Mouse (Mus musculus): ENCODE results near the gene Rad51b. TPM values are rescaled to one million over a fixed set of nuclear protein-coding genes. Genes with fewer than 3 reads are reported as not detected.

Rad51b gene
- total RNA-seq, 2 experiments from 2014 or later: 0.17 TPM; not detected in 1

- intact Hi-C loops (cut with DNase I): no loop called here
Observed at GRCm38 (mm10) chr12:79726959-79727358, 429.9 kb downstream of the Rad51b start.

GRCm38 (mm10) chr12:79729926-79730506 is 432.9 kb downstream of the Rad51b start:
- no peak for DNase-seq (ENCODE audit: low spot score in 2 of 2)
- intact Hi-C loops (cut with DNase I): no loop called here

More at GRCm38 (mm10) chr12:79726959-79727358, 429.9 kb downstream of the Rad51b start:
- DNase-seq (ENCODE audit: low spot score in 2 of 2): no peak

DNA sequence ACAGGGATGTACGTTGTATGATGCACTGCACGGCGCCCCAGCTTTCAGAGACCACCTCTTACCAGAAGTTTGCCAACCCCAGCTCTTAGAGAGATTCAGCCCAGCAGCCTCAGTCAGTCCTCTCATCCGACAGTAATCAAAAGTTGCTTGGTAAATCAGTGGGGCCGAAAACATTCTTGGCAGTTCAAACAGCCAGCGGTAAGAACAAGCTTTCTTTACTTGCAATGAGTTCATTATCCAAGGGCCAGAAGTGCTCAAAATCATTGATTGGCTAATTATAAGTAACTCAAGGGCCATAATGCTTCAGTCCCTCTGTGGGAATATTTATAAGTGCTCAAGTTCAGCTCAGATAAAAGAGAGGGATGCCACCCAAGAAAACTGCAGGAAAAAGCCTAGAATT is 434.8 kb downstream of the Rad51b start:
- DNase-seq (ENCODE audit: low spot score in 2 of 2): no peak
- intact Hi-C loops (cut with DNase I): no loop called here

DNA sequence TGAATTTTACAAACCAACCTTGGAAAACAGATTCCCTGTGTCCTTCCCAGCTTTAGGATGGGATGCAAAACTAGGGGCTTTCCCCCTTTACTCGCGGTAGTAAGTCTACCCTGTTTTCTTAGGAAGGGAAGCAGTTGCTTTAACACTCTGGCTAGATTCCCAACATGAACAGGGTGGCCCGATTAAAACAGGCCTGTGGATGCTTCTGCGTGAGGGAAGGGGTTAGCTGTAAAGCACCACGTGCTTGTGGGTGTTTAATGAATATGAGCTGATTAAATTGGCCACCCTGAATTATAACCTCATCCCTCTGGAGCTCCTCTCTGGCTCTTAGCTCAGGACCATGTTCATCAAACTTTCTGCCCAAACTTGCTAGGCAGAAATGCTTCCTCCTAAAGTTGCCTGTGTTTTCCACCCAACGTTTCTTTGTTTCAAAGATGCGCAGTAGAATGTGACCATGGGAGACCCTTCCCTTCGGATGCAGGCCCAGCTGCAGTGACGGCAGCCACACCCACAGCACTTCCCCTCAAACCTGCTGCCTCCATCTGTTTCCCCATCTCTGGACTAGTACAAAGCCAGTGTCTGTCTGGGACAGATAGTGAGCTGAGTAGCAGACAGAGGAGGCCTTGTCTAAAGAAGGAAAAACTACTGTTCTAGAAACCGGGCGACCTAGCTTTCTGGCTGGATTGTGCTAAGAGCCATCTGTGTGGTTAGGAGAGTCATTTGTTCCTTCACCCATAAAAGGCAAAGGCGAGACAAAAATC is 435.5 kb downstream of the Rad51b start:
- peak; percentile 24 to 31 for DNase-seq (ENCODE audit: low spot score in 2 of 2)
- intact Hi-C loops (cut with DNase I): no loop called here

DNA sequence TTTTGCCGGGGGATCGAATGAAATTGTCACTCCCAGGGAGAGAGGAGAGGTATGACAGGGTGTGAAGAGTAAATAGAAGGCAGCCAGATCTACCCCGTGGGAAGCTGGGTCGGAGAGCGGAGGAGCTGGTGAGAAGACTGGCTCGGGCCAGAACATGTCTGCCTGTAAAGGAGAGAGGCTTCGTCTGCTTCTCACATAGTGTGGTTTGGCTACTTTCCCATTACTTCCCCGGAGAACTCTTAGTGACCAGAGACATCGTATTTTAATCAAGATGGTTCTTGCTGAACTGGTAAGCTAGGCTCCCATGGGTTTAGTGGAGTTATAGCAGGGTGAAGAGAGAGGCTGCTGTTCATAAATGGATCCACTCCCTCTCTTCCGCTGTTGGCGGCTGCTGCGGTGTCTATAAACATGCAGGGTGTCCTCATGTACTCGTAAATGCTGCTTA is 438.3 kb downstream of the Rad51b start:
- intact Hi-C loops (cut with DNase I): no loop called here
- DNase-seq (ENCODE audit: low spot score in 2 of 2): no peak

GRCm38 (mm10) chr12:79735882-79736281 is 438.8 kb downstream of the Rad51b start:
- intact Hi-C loops (cut with DNase I): no loop called here
- no peak for DNase-seq (ENCODE audit: low spot score in 2 of 2)

DNA sequence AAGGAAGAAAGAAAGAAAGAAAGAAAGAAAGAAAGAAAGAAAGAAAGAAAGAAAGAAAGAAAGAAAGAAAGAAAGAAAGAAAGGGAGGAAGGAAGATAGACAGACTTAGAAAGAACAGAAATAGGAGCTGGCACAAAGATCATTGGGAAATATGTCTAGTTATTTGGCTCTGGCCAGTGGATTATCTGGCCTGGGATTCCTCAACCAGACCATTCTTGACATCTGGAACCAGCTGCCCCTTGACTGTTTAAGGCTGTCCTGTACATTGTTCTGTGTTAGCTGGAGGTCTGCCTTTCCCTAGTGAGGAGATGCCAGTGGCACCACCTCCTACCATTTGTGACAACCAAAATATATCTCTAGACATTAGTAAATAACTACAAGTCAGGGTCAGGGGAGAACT is 441.6 kb downstream of the Rad51b start:
- intact Hi-C loops (cut with DNase I): no loop called here
- no peak for DNase-seq (ENCODE audit: low spot score in 2 of 2)

- DNase-seq (ENCODE audit: low spot score in 2 of 2): no peak
- intact Hi-C loops (cut with DNase I): no loop called here
Observed at GRCm38 (mm10) chr12:79739918-79740639, 443.0 kb downstream of the Rad51b start.

GRCm38 (mm10) chr12:79742211-79742610 is 445.1 kb downstream of the Rad51b start:
- intact Hi-C loops (cut with DNase I): no loop called here

GRCm38 (mm10) chr12:79744131-79744530 is 447.0 kb downstream of the Rad51b start:
- DNase-seq (ENCODE audit: low spot score in 2 of 2): peak in 1 of 2 experiments; percentile 39
- intact Hi-C loops (cut with DNase I): no loop called here

More at GRCm38 (mm10) chr12:79742211-79742610, 445.1 kb downstream of the Rad51b start:
- DNase-seq (ENCODE audit: low spot score in 2 of 2): no peak

- DNase-seq (ENCODE audit: low spot score in 2 of 2): no peak
- intact Hi-C loops (cut with DNase I): no loop called here
Observed at GRCm38 (mm10) chr12:79745225-79745624, 448.1 kb downstream of the Rad51b start.

- intact Hi-C loops (cut with DNase I): no loop called here
- no peak for DNase-seq (ENCODE audit: low spot score in 2 of 2)
Observed at GRCm38 (mm10) chr12:79745845-79746510, 448.9 kb downstream of the Rad51b start.

- intact Hi-C loops (cut with DNase I): no loop called here
- no peak for DNase-seq (ENCODE audit: low spot score in 2 of 2)
Observed at GRCm38 (mm10) chr12:79747541-79747940, 450.5 kb downstream of the Rad51b start.

DNA sequence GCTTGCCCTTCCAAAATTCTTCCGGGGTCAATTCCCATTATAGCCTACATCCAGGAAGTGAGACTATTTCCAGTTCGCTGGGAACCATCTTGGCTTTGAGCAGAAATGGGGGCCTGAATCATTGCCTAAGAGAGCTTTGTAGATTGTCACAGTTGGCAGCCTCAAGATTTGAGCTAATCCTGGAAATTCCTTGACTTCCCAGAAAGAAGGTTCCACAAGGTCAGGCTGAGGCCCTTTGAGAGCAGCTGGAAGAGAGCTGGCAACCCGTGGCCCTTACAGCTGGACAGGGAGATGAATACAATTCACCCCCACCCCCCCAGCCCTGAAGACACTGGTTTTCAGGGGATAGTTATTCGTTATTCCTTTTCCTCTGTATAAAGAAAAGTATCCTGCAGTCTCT is 451.8 kb downstream of the Rad51b start:
- intact Hi-C loops (cut with DNase I): no loop called here
- DNase-seq (ENCODE audit: low spot score in 2 of 2): no peak

GRCm38 (mm10) chr12:79750253-79751125 is 453.4 kb downstream of the Rad51b start:
- peak; percentile 19 to 58 for DNase-seq (ENCODE audit: low spot score in 2 of 2)
- intact Hi-C loops (cut with DNase I): no loop called here

DNA sequence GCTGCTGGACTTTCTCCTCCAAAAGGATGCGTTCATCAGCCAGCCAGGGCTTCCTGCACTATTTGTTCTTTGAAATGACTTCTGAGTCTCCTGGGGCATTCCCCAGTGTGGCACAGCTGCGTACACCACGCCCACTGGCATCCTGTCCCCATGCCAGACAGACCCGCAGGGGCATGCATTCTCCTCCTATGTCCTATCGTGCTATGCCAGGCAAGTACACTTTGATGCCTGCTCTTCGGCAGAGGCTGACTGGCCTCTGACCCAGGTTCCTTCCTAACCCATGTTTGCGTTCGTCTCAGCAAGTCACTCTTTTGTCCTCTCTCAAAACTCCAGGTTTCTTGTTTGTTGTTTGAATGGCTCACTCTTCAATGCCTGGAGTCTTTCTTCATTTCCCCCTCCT is 454.7 kb downstream of the Rad51b start:
- peak; percentile 18 to 34 for DNase-seq (ENCODE audit: low spot score in 2 of 2)
- intact Hi-C loops (cut with DNase I): no loop called here

GRCm38 (mm10) chr12:79752189-79752588 is 455.1 kb downstream of the Rad51b start:
- DNase-seq (ENCODE audit: low spot score in 2 of 2): no peak
- intact Hi-C loops (cut with DNase I): no loop called here

GRCm38 (mm10) chr12:79755617-79756016 is 458.5 kb downstream of the Rad51b start:
- intact Hi-C loops (cut with DNase I): no loop called here

DNA sequence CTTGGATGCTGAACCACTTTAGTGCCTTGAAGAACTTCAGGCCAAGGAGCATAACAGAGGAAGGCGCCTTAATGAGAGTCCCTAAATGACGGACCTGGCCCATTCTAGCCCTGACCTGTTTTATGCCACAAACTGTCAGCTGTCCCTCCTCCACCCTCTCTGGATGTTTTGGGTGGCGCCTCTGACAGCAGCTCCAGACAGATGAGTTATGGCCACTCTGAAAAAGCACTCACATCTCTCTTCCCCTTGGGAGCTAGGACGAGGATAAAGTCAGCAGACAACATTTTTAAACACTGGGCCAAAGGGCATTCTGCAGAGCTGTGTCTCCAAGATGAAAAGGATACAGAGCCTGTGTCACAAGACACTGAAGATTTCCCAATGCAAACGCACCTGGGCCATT is 459.3 kb downstream of the Rad51b start:
- intact Hi-C loops (cut with DNase I): no loop called here
- DNase-seq (ENCODE audit: low spot score in 2 of 2): no peak

More at GRCm38 (mm10) chr12:79755617-79756016, 458.5 kb downstream of the Rad51b start:
- no peak for DNase-seq (ENCODE audit: low spot score in 2 of 2)
